Comparison of ENCODE assay signal across 8 mouse cellular contexts in genomic region chr19:46502471-46503166, GRCm38 (mm10). TPM values are rescaled to one million over a fixed set of nuclear protein-coding genes. Genes with fewer than 3 reads are reported as not detected.
DNase-seq lines count a peak whose midpoint lies in the region; ATAC-seq and TF ChIP-seq lines count a peak whose summit lies in the region.

No protein-coding gene starts in this region.

- under 1% methylated on average over 53 of the region's 53 CpGs for WGBS in cerebellum, adult 2 months
- under 1% methylated on average over 53 of the region's 53 CpGs for WGBS in hindbrain, embryonic 15.5 days

- peak overlapping the region; percentile 98 for H3K9ac ChIP-seq in hindbrain, embryonic 15.5 days

- peaks cover 13% of the 10 kb centered on the region for H3K4me1 ChIP-seq in cerebellum, adult 2 months (ENCODE audit: control insufficient read depth, insufficient read depth, low read length)
- peaks cover 42% of the 10 kb centered on the region for H3K4me1 ChIP-seq in hindbrain, embryonic 15.5 days (replicated peaks)

- ATAC-seq in hindbrain, embryonic 15.5 days (ENCODE audit: low FRiP score, low read depth) = no peak

- DNase-seq in MEL-GATA-1-ER (ENCODE audit: extremely low read depth, low read depth) = peak; percentile 81
- peak; percentile 83 for DNase-seq in cerebellum, adult 2 months
- peak; percentile 75 to 83 for DNase-seq in frontal cortex, postnatal 10 days (ENCODE audit: low spot score in 2 of 2)
- peak; percentile 78 to 79 for DNase-seq in left cerebral cortex, adult 2 months (ENCODE audit: extremely low spot score in 1 of 2, low spot score in 2 of 2)
- peak; percentile 88 to 92 for DNase-seq in lung, postnatal 4 days
- DNase-seq in right cerebral cortex, adult 2 months (ENCODE audit: low spot score in 2 of 2) = peak; percentile 72 to 81
- peak; percentile 86 for DNase-seq in urinary bladder, postnatal 14 days (ENCODE audit: low spot score)

- TF ChIP-seq POLR2A in cerebellum, adult 2 months (IDR thresholded peaks at IDR 0.05; ENCODE audit: borderline replicate concordance, insufficient read depth, low read length) = no peak

- peak; percentile 40; the same call in 1 of the 2 replicates for TF ChIP-seq CTCF in cerebellum, adult 2 months (IDR thresholded peaks at IDR 0.05; ENCODE audit: borderline replicate concordance, insufficient read depth, low read depth, low read length)
- peak; percentile 48 for TF ChIP-seq CTCF in left cerebral cortex, adult 2 months (IDR thresholded peaks at IDR 0.05)

- no peaks in the 10 kb centered on the region for H3K9me3 ChIP-seq in hindbrain, embryonic 15.5 days

- peak overlapping the region; percentile 90 for H3K4me2 ChIP-seq in hindbrain, embryonic 15.5 days

- H3K36me3 ChIP-seq in hindbrain, embryonic 15.5 days = 0 out of 2 replicates have a peak, but pooled peaks cover 5% of the 10 kb centered on the region

- intact Hi-C loops in left cerebral cortex, adult 2 months (cut with DNase I) = loop anchor here (1.0 to 5.0 kb wide), 3 partner anchors 21 to 155 kb away; partner anchors contain the start of genes Arl3 and Sfxn2

- peak overlapping the region; percentile 61 for H3K4me3 ChIP-seq in cerebellum, adult 2 months (replicated peaks; ENCODE audit: insufficient read depth, low read depth, low read length)
- H3K4me3 ChIP-seq in hindbrain, embryonic 15.5 days = peak overlapping the region; percentile 88
- peak overlapping the region; percentile 79 for H3K4me3 ChIP-seq in left cerebral cortex, adult 2 months

- H3K27ac ChIP-seq in cerebellum, adult 2 months (ENCODE audit: insufficient read depth, low read length) = peak overlapping the region; percentile 99
- peak overlapping the region; percentile 100 for H3K27ac ChIP-seq in hindbrain, embryonic 15.5 days (replicated peaks)
- H3K27ac ChIP-seq in left cerebral cortex, adult 2 months = peak overlapping the region; percentile 99

- no peaks in the 10 kb centered on the region for H3K27me3 ChIP-seq in cerebellum, adult 2 months (ENCODE audit: control insufficient read depth, insufficient read depth, low read length)
- H3K27me3 ChIP-seq in hindbrain, embryonic 15.5 days = no peaks in the 10 kb centered on the region

RNA-seq across cellular contexts. Expression of gene Trim8, which starts 1.1 kb away (rescaled TPM):
- polyA plus RNA-seq in cerebellum, adult 2 months (2012; rRNA removed) = 40.3 and 43.4 TPM in 2 replicates
- 27.8 and 31.9 TPM in 2 replicates for polyA plus RNA-seq in hindbrain, embryonic 15.5 days (2015; fragmentation: Nextera tagmentation; extraction: Ambion mirVana)
- 100 to 1,000 TPM; 114 to 121 TPM for total RNA-seq in left cerebral cortex, adult 2 months (2021)
